Mouse (Mus musculus): ENCODE results near the gene Slc25a39.

DNA sequence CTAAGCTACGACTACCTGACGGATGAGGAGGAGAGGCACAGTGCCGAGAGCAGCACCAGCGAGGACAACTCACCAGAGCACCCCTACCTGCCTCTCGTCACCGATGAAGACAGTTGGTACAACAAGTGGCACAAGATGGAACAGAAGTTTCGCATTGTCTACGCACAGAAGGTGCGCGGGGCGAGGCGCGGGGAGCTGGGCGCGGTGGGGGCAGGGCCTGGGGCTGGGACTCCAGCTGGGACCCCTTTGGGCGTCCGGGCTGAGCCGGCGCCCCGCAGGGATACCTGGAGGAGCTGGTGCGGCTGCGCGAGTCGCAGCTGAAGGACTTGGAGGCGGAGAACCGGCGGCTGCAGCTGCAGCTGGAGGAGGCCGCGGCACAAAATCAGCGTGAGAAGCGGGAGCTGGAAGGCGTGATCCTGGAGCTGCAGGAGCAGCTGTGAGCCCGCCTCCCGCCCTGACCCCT is 8.1 kb downstream of the Slc25a39 start:
- TF ChIP-seq CTCF (IDR thresholded peaks at IDR 0.05; ENCODE audit: insufficient read depth, low read length), result no peak
- TF ChIP-seq POLR2A (IDR thresholded peaks at IDR 0.05; ENCODE audit: borderline replicate concordance, extremely low read depth, low read depth, low read length), result no peak
